Mouse (Mus musculus) effector memory CD4-positive, alpha-beta T cell, adult 7 months (primary cell): ENCODE data around the gene Ankrd27. TPM values are rescaled to one million over a fixed set of nuclear protein-coding genes. Genes with fewer than 3 reads are reported as not detected.

Experiments
- polyA plus RNA-seq: library from polyadenylated mRNA; unstranded; fragments of 100-300 nt; shearing (Covaris generic); gene quantifications from one replicate; pipeline ENCODE4 v1.2.1, GENCODE M21; 2017

Gene Ankrd27
- polyA plus RNA-seq, result 42.1 TPM

GRCm38 (mm10) chr7:35586055-35586905 is at the start of gene Ankrd27:
Gene Ankrd27 (plus strand): TSS chr7:35586244.

GRCm38 (mm10) chr7:35537562-35537961 is 48.5 kb upstream of the Ankrd27 start, which contains the start of gene Tdrd12:
Gene Tdrd12 (minus strand): TSS chr7:35537745.

GRCm38 (mm10) chr7:35556205-35556603 is 29.8 kb upstream of the Ankrd27 start, which contains the start of gene Nudt19:
Gene Nudt19 (minus strand): TSS chr7:35556304.

GRCm38 (mm10) chr7:35585191-35586054 is 621 bp upstream of the Ankrd27 start, which contains the start of gene Rgs9bp:
Gene Rgs9bp (minus strand): TSS chr7:35585582.

GRCm38 (mm10) chr7:35647101-35647698 is 61.2 kb downstream of the Ankrd27 start, which contains the start of gene Pdcd5:
Gene Pdcd5 (minus strand): TSS chr7:35647521.

Other genes with a start within 250 kb of the Ankrd27 start
- 17.5 TPM for gene Faap24, start 189.4 kb upstream of the Ankrd27 start, polyA plus RNA-seq
- 14.9 TPM for gene Cep89, start 189.2 kb upstream of the Ankrd27 start, polyA plus RNA-seq
- not detected for gene Slc7a9, start 137.4 kb upstream of the Ankrd27 start, polyA plus RNA-seq
- not detected for gene Tdrd12, start 48.5 kb upstream of the Ankrd27 start, polyA plus RNA-seq
- 21.2 TPM for gene Nudt19, start 29.9 kb upstream of the Ankrd27 start, polyA plus RNA-seq
- gene Rgs9bp, start 662 bp upstream of the Ankrd27 start, polyA plus RNA-seq, result not detected
- 70.0 TPM for gene Pdcd5, start 61.3 kb downstream of the Ankrd27 start, polyA plus RNA-seq
- 52.6 TPM for gene Dpy19l3, start 168.2 kb downstream of the Ankrd27 start, polyA plus RNA-seq
- gene Zfp507, start 216.8 kb downstream of the Ankrd27 start, polyA plus RNA-seq, result 22.8 TPM